Mouse (Mus musculus): ENCODE data around the gene Rgs1. TPM values are rescaled to one million over a fixed set of nuclear protein-coding genes. Genes with fewer than 3 reads are reported as not detected.
A peak's percentile ranks its signal among the peaks of the same experiment; 100 is the strongest.

Rgs1 gene
- total and polyA plus RNA-seq, 2 experiments from 2014 or later: 0.40 to 1.5 TPM

GRCm38 (mm10) chr1:144206281-144207061 lies 42.6 kb downstream of the Rgs1 start:
- Histone ChIP-seq H3K4me3 (ENCODE audit: low read depth, low read length) (no peak overlapping the region), H3K36me3 (replicated peaks; ENCODE audit: control insufficient read depth, insufficient read depth, low read length) (no peaks in the 10 kb centered on the region), H3K27ac (ENCODE audit: low read depth) (no peak overlapping the region), H3K27me3 (ENCODE audit: control insufficient read depth, insufficient read depth, low read length) (no peaks in the 10 kb centered on the region), H3K4me1 (ENCODE audit: control insufficient read depth, insufficient read depth) (no peaks in the 10 kb centered on the region), H3K9me3 (replicated peaks; ENCODE audit: control insufficient read depth, low read length) (no peaks in the 10 kb centered on the region), H3K9ac (replicated peaks; ENCODE audit: low read depth, low read length) (no peak overlapping the region), H3K4me2 (ENCODE audit: low read depth, low read length) (no peak overlapping the region)
- WGBS: 69% methylated on average over 7 of the region's 7 CpGs
- ATAC-seq (ENCODE audit: insufficient read depth, low read depth): no peak
- DNase-seq (ENCODE audit: low spot score): no peak
- no peak for TF ChIP-seq EP300 (IDR thresholded peaks at IDR 0.05; ENCODE audit: low read depth)
- peak; percentile 11; the same call in 1 of the 2 replicates for TF ChIP-seq CTCF (IDR thresholded peaks at IDR 0.05; ENCODE audit: low read depth)

GRCm38 (mm10) chr1:144204766-144205165 lies 44.3 kb downstream of the Rgs1 start:
- H3K4me3 ChIP-seq (ENCODE audit: low read depth, low read length): no peak overlapping the region

GRCm38 (mm10) chr1:144202939-144203338 lies 46.1 kb downstream of the Rgs1 start:
- H3K9me3 ChIP-seq (replicated peaks; ENCODE audit: control insufficient read depth, low read length): no peaks in the 10 kb centered on the region
- no peaks in the 10 kb centered on the region for H3K36me3 ChIP-seq (replicated peaks; ENCODE audit: control insufficient read depth, insufficient read depth, low read length)
- H3K4me3 ChIP-seq (ENCODE audit: low read depth, low read length): no peak overlapping the region
- H3K4me1 ChIP-seq (ENCODE audit: control insufficient read depth, insufficient read depth): no peaks in the 10 kb centered on the region
- no peak overlapping the region for H3K4me2 ChIP-seq (ENCODE audit: low read depth, low read length)
- no peak for ATAC-seq (ENCODE audit: insufficient read depth, low read depth)
- no peak overlapping the region for H3K27ac ChIP-seq (ENCODE audit: low read depth)
- DNase-seq (ENCODE audit: low spot score): no peak
- TF ChIP-seq CTCF (IDR thresholded peaks at IDR 0.05; ENCODE audit: low read depth) (no peak), EP300 (IDR thresholded peaks at IDR 0.05; ENCODE audit: low read depth) (no peak)
- no peak overlapping the region for H3K9ac ChIP-seq (replicated peaks; ENCODE audit: low read depth, low read length)
- 59% methylated on average over 4 of the region's 4 CpGs for WGBS
- H3K27me3 ChIP-seq (ENCODE audit: control insufficient read depth, insufficient read depth, low read length): no peaks in the 10 kb centered on the region

More at GRCm38 (mm10) chr1:144204766-144205165, 44.3 kb downstream of the Rgs1 start:
- H3K27ac ChIP-seq (ENCODE audit: low read depth): no peak overlapping the region
- no peak overlapping the region for H3K9ac ChIP-seq (replicated peaks; ENCODE audit: low read depth, low read length)
- ATAC-seq (ENCODE audit: insufficient read depth, low read depth) (no peak), DNase-seq (ENCODE audit: low spot score) (no peak)
- 87% methylated on average over 2 of the region's 2 CpGs for WGBS
- H3K9me3 ChIP-seq (replicated peaks; ENCODE audit: control insufficient read depth, low read length): no peaks in the 10 kb centered on the region
- H3K36me3 ChIP-seq (replicated peaks; ENCODE audit: control insufficient read depth, insufficient read depth, low read length): no peaks in the 10 kb centered on the region
- no peaks in the 10 kb centered on the region for H3K4me1 ChIP-seq (ENCODE audit: control insufficient read depth, insufficient read depth)
- no peaks in the 10 kb centered on the region for H3K27me3 ChIP-seq (ENCODE audit: control insufficient read depth, insufficient read depth, low read length)
- TF ChIP-seq CTCF (IDR thresholded peaks at IDR 0.05; ENCODE audit: low read depth) (no peak), EP300 (IDR thresholded peaks at IDR 0.05; ENCODE audit: low read depth) (no peak)
- H3K4me2 ChIP-seq (ENCODE audit: low read depth, low read length): no peak overlapping the region

- Histone ChIP-seq H3K27ac (ENCODE audit: low read depth) (no peak overlapping the region), H3K9me3 (replicated peaks; ENCODE audit: control insufficient read depth, low read length) (no peaks in the 10 kb centered on the region), H3K4me3 (ENCODE audit: low read depth, low read length) (no peak overlapping the region), H3K4me2 (ENCODE audit: low read depth, low read length) (no peak overlapping the region), H3K9ac (replicated peaks; ENCODE audit: low read depth, low read length) (no peak overlapping the region), H3K27me3 (ENCODE audit: control insufficient read depth, insufficient read depth, low read length) (no peaks in the 10 kb centered on the region), H3K36me3 (replicated peaks; ENCODE audit: control insufficient read depth, insufficient read depth, low read length) (no peaks in the 10 kb centered on the region), H3K4me1 (ENCODE audit: control insufficient read depth, insufficient read depth) (no peaks in the 10 kb centered on the region)
- TF ChIP-seq EP300 (IDR thresholded peaks at IDR 0.05; ENCODE audit: low read depth) (no peak), CTCF (IDR thresholded peaks at IDR 0.05; ENCODE audit: low read depth) (no peak)
- ATAC-seq (ENCODE audit: insufficient read depth, low read depth) (no peak), DNase-seq (ENCODE audit: low spot score) (peak; percentile 13)
- 35% methylated on average over 2 of the region's 2 CpGs for WGBS
Measured at GRCm38 (mm10) chr1:144200496-144200895, 48.5 kb downstream of the Rgs1 start.

- ATAC-seq (ENCODE audit: insufficient read depth, low read depth) (no peak), DNase-seq (ENCODE audit: low spot score) (no peak)
- H3K9ac ChIP-seq (replicated peaks; ENCODE audit: low read depth, low read length): no peak overlapping the region
- TF ChIP-seq EP300 (IDR thresholded peaks at IDR 0.05; ENCODE audit: low read depth) (no peak), CTCF (IDR thresholded peaks at IDR 0.05; ENCODE audit: low read depth) (no peak)
- no peak overlapping the region for H3K4me2 ChIP-seq (ENCODE audit: low read depth, low read length)
- no peaks in the 10 kb centered on the region for H3K36me3 ChIP-seq (replicated peaks; ENCODE audit: control insufficient read depth, insufficient read depth, low read length)
- H3K4me1 ChIP-seq (ENCODE audit: control insufficient read depth, insufficient read depth): no peaks in the 10 kb centered on the region
- 39% methylated on average over 1 of the region's 1 CpGs for WGBS
- H3K27me3 ChIP-seq (ENCODE audit: control insufficient read depth, insufficient read depth, low read length): no peaks in the 10 kb centered on the region
- no peak overlapping the region for H3K27ac ChIP-seq (ENCODE audit: low read depth)
- no peaks in the 10 kb centered on the region for H3K9me3 ChIP-seq (replicated peaks; ENCODE audit: control insufficient read depth, low read length)
- H3K4me3 ChIP-seq (ENCODE audit: low read depth, low read length): no peak overlapping the region
Measured at GRCm38 (mm10) chr1:144199538-144199937, 49.5 kb downstream of the Rgs1 start.

GRCm38 (mm10) chr1:144197684-144198083 lies 51.4 kb downstream of the Rgs1 start:
- ATAC-seq (ENCODE audit: insufficient read depth, low read depth): no peak
- no peaks in the 10 kb centered on the region for H3K27me3 ChIP-seq (ENCODE audit: control insufficient read depth, insufficient read depth, low read length)
- no peak overlapping the region for H3K27ac ChIP-seq (ENCODE audit: low read depth)
- H3K4me3 ChIP-seq (ENCODE audit: low read depth, low read length): no peak overlapping the region
- H3K4me1 ChIP-seq (ENCODE audit: control insufficient read depth, insufficient read depth): no peaks in the 10 kb centered on the region
- 32% methylated on average over 3 of the region's 3 CpGs for WGBS
- no peaks in the 10 kb centered on the region for H3K9me3 ChIP-seq (replicated peaks; ENCODE audit: control insufficient read depth, low read length)
- TF ChIP-seq EP300 (IDR thresholded peaks at IDR 0.05; ENCODE audit: low read depth) (no peak), CTCF (IDR thresholded peaks at IDR 0.05; ENCODE audit: low read depth) (peak; percentile 68)
- no peak overlapping the region for H3K4me2 ChIP-seq (ENCODE audit: low read depth, low read length)
- DNase-seq (ENCODE audit: low spot score): peak; percentile 54
- no peak overlapping the region for H3K9ac ChIP-seq (replicated peaks; ENCODE audit: low read depth, low read length)
- H3K36me3 ChIP-seq (replicated peaks; ENCODE audit: control insufficient read depth, insufficient read depth, low read length): no peaks in the 10 kb centered on the region

Other genes with a start within 250 kb of the Rgs1 start
- gene Rgs2, start 245.1 kb downstream of the Rgs1 start, total RNA-seq (2014; rRNA removed; ENCODE audit: low replicate concordance): 7.7 and 14.6 TPM in 2 replicates
- gene Rgs2, start 245.1 kb downstream of the Rgs1 start, polyA plus RNA-seq (2015; fragmentation: Nextera tagmentation; extraction: Ambion mirVana): 41.7 and 45.8 TPM in 2 replicates
- gene Rgs13, start 71.9 kb downstream of the Rgs1 start, total RNA-seq (2014; rRNA removed; ENCODE audit: low replicate concordance): not detected in 2 replicates
- 0.19 and 0.23 TPM in 2 replicates for gene Rgs13, start 71.9 kb downstream of the Rgs1 start, polyA plus RNA-seq (2015; fragmentation: Nextera tagmentation; extraction: Ambion mirVana)

Data from heart, postnatal 0 days (tissue).